16 mouse cellular contexts compared by ENCODE assay signal in genomic region chr7:137864912-137865311, GRCm38 (mm10).
DNase-seq lines count a peak whose midpoint lies in the region; ATAC-seq lines count a peak whose summit lies in the region.
"Had no signal": no experiment of that assay in that cellular context is flagged by ENCODE, and none has a peak within 500 bp of the region (broad histone marks: within the 10 kb centered on the region; RNA-seq: fewer than 3 reads in every experiment).

No protein-coding gene starts in this region.

- WGBS in embryonic facial prominence, embryonic 14.5 days, result 40% methylated on average over 4 of the region's 4 CpGs

- no peak for ATAC-seq in embryonic facial prominence, embryonic 14.5 days (ENCODE audit: low read depth)
- ATAC-seq: intestine, embryonic 16.5 days had no signal

- H3K4me1 ChIP-seq in embryonic facial prominence, embryonic 14.5 days (ENCODE audit: control insufficient read depth, insufficient read depth, low read length), result peaks cover 4% of the 10 kb centered on the region; the same call in 1 of the 2 replicates

- H3K4me2 ChIP-seq in embryonic facial prominence, embryonic 14.5 days (ENCODE audit: low read depth, low read length), result no peak overlapping the region
- H3K4me2 ChIP-seq: heart, embryonic 11.5 days; neural tube, embryonic 13.5 days had no signal

- peak; percentile 9 to 10 for DNase-seq in heart, postnatal 10 days
- no peak for DNase-seq in heart, adult 9 months (ENCODE audit: low spot score in 2 of 2)
- peak; percentile 8 to 9 for DNase-seq in layer of hippocampus, adult 8-10 months (ENCODE audit: low spot score in 2 of 2)
- DNase-seq in layer of hippocampus, postnatal 10 days (ENCODE audit: low spot score in 2 of 2), result no peak
- DNase-seq in brain, embryonic 18.5 days (ENCODE audit: low read depth, low spot score), result peak; percentile 24
- DNase-seq in embryonic facial prominence, embryonic 14.5 days (ENCODE audit: low spot score), result peak; percentile 60
- DNase-seq in adrenal gland, postnatal 10 days, result no peak
- no peak for DNase-seq in neural tube, embryonic 10.5 days (ENCODE audit: extremely low spot score, low spot score)
- DNase-seq: adrenal gland, adult 2 months; gastrocnemius, postnatal 25 days; heart, postnatal 36 days; lung, postnatal 14 days; thymus, adult 2 months had no signal

- intact Hi-C loops in heart, postnatal 10 days (cut with DNase I), result loop anchor here (10.0 kb wide), 1 partner anchor 220 kb away; no protein-coding TSS in a partner anchor

- no peak overlapping the region for H3K27ac ChIP-seq in embryonic facial prominence, embryonic 14.5 days (replicated peaks; ENCODE audit: low read depth, low read length)
- H3K27ac ChIP-seq: neural tube, embryonic 13.5 days had no signal

- no peak overlapping the region for H3K9ac ChIP-seq in embryonic facial prominence, embryonic 14.5 days (ENCODE audit: low read depth, low read length)
- H3K9ac ChIP-seq: neural tube, embryonic 13.5 days had no signal

- H3K9me3 ChIP-seq in embryonic facial prominence, embryonic 14.5 days (ENCODE audit: control insufficient read depth, low read length), result no peaks in the 10 kb centered on the region
- H3K9me3 ChIP-seq: neural tube, embryonic 13.5 days had no signal

- no peaks in the 10 kb centered on the region for H3K27me3 ChIP-seq in embryonic facial prominence, embryonic 14.5 days (replicated peaks; ENCODE audit: control insufficient read depth, insufficient read depth, low read length)
- H3K27me3 ChIP-seq: neural tube, embryonic 13.5 days had no signal

- no peaks in the 10 kb centered on the region for H3K36me3 ChIP-seq in embryonic facial prominence, embryonic 14.5 days (ENCODE audit: control insufficient read depth, insufficient read depth, low read length)
- H3K36me3 ChIP-seq: neural tube, embryonic 13.5 days had no signal

- H3K4me3 ChIP-seq in embryonic facial prominence, embryonic 14.5 days (ENCODE audit: low read depth, low read length), result no peak overlapping the region
- H3K4me3 ChIP-seq: neural tube, embryonic 13.5 days had no signal

Comparison
In these comparisons a context has a peak if more than half of its experiments do, and no peak if none do; other contexts are left out.
1. DNase-seq: peak in heart, postnatal 10 days (2 of 2), layer of hippocampus, adult 8-10 months (2 of 2), brain, embryonic 18.5 days (single experiment) and embryonic facial prominence, embryonic 14.5 days (single experiment); none in heart, adult 9 months (0 of 2), layer of hippocampus, postnatal 10 days (0 of 2), adrenal gland, postnatal 10 days (single experiment) and neural tube, embryonic 10.5 days (single experiment).